Mouse (Mus musculus): ENCODE data around the gene Ogfod3.

Gene Ogfod3

GRCm38 (mm10) chr11:121199851-121200250 lies 4.7 kb downstream of the Ogfod3 start:
- DNase-seq (ENCODE audit: low spot score): no peak

GRCm38 (mm10) chr11:121198622-121199021 lies 5.9 kb downstream of the Ogfod3 start:
- no peak for DNase-seq (ENCODE audit: low spot score)

- DNase-seq (ENCODE audit: low spot score): no peak
Observed at GRCm38 (mm10) chr11:121193415-121193814, 11.1 kb downstream of the Ogfod3 start.

- no peak for DNase-seq (ENCODE audit: low spot score)
Observed at GRCm38 (mm10) chr11:121192742-121193141, 11.8 kb downstream of the Ogfod3 start.

GRCm38 (mm10) chr11:121189681-121190080 lies 14.8 kb downstream of the Ogfod3 start:
- no peak for DNase-seq (ENCODE audit: low spot score)

- DNase-seq (ENCODE audit: low spot score): peak; percentile 68
Observed at GRCm38 (mm10) chr11:121176285-121177270, 27.9 kb downstream of the Ogfod3 start.

GRCm38 (mm10) chr11:121174234-121174633 lies 30.3 kb downstream of the Ogfod3 start:
- DNase-seq (ENCODE audit: low spot score): no peak

- DNase-seq (ENCODE audit: low spot score): no peak
Observed at GRCm38 (mm10) chr11:121173203-121173602, 31.3 kb downstream of the Ogfod3 start.

GRCm38 (mm10) chr11:121163751-121164150 lies 40.8 kb downstream of the Ogfod3 start:
- no peak for DNase-seq (ENCODE audit: low spot score)

GRCm38 (mm10) chr11:121160636-121161346 lies 43.7 kb downstream of the Ogfod3 start:
- no peak for DNase-seq (ENCODE audit: low spot score)

- no peak for DNase-seq (ENCODE audit: low spot score)
Observed at GRCm38 (mm10) chr11:121159971-121160370, 44.5 kb downstream of the Ogfod3 start, which contains the start of gene Uts2r. Uts2r (plus strand) TSS chr11:121160271.

- DNase-seq (ENCODE audit: low spot score): peak; percentile 20
Observed at GRCm38 (mm10) chr11:121156411-121156891, 48.1 kb downstream of the Ogfod3 start.

GRCm38 (mm10) chr11:121154203-121154602 lies 50.3 kb downstream of the Ogfod3 start:
- DNase-seq (ENCODE audit: low spot score): no peak

- no peak for DNase-seq (ENCODE audit: low spot score)
Observed at GRCm38 (mm10) chr11:121148193-121148592, 56.3 kb downstream of the Ogfod3 start.

GRCm38 (mm10) chr11:121145865-121146264 lies 58.6 kb downstream of the Ogfod3 start, which contains the start of gene Tex19.1:
Tex19.1 (plus strand) TSS chr11:121146143.
- DNase-seq (ENCODE audit: low spot score): no peak

- peak; percentile 41 for DNase-seq (ENCODE audit: low spot score)
Observed at GRCm38 (mm10) chr11:121143325-121144015, 61.0 kb downstream of the Ogfod3 start.

- DNase-seq (ENCODE audit: low spot score): no peak
Observed at GRCm38 (mm10) chr11:121138732-121139131, 65.8 kb downstream of the Ogfod3 start.

- DNase-seq (ENCODE audit: low spot score): no peak
Observed at GRCm38 (mm10) chr11:121137682-121138081, 66.8 kb downstream of the Ogfod3 start.

- no peak for DNase-seq (ENCODE audit: low spot score)
Observed at GRCm38 (mm10) chr11:121134600-121134999, 69.9 kb downstream of the Ogfod3 start.

GRCm38 (mm10) chr11:121129616-121130015 lies 74.9 kb downstream of the Ogfod3 start:
- no peak for DNase-seq (ENCODE audit: low spot score)
